Mouse (Mus musculus) liver, adult 2 months (tissue): Measurements from ENCODE around the gene Vsig10l. TPM values are rescaled to one million over a fixed set of nuclear protein-coding genes. Genes with fewer than 3 reads are reported as not detected.
A peak's percentile ranks its signal among the peaks of the same experiment; 100 is the strongest.

Experiments
- DNase-seq: peaks from one replicate; pipeline ENCODE4 v3.0.0-alpha.2; 2011; ENCODE audit warnings: low read depth, low spot score; ENCODE audit errors: extremely low read depth
- H3K27ac ChIP-seq: fragments of 200-500 bp; replicated peaks from 2 replicates; pipeline ENCODE4 v1.5.1; 2012; ENCODE audit warnings: low read depth, mild to moderate bottlenecking, control low read depth, inconsistent platforms, low read length; ENCODE audit not compliant: insufficient read depth
- H3K27me3 ChIP-seq: fragments of 200-500 bp; 2 replicates; pipeline ENCODE4 v1.6.1; 2012; ENCODE audit warnings: mild to moderate bottlenecking, moderate library complexity, low read length, inconsistent platforms; ENCODE audit not compliant: control insufficient read depth, insufficient read depth
- H3K36me3 ChIP-seq: fragments of 200-500 bp; 2 replicates; pipeline ENCODE4 v1.6.1; 2012; ENCODE audit warnings: low read length, inconsistent platforms; ENCODE audit not compliant: control insufficient read depth, insufficient read depth
- H3K4me1 ChIP-seq: fragments of 200-500 bp; 2 replicates; pipeline ENCODE4 v1.6.1; 2011; ENCODE audit warnings: low read length; ENCODE audit not compliant: control insufficient read depth, insufficient read depth
- H3K4me3 ChIP-seq: fragments of 200-500 bp; 2 replicates; pipeline ENCODE4 v1.5.1; 2011; ENCODE audit warnings: low read depth, mild to moderate bottlenecking, control low read depth, low read length, moderate library complexity; ENCODE audit not compliant: insufficient read depth
- H3K79me2 ChIP-seq: fragments of 200-500 bp; 2 replicates; pipeline ENCODE4 v1.6.1; 2012; ENCODE audit warnings: inconsistent platforms, mild to moderate bottlenecking, low read length, moderate library complexity; ENCODE audit not compliant: control insufficient read depth, insufficient read depth
- H3K9ac ChIP-seq: fragments of 200-500 bp; 2 replicates; pipeline ENCODE4 v1.6.1; 2012; ENCODE audit warnings: low read depth, mild to moderate bottlenecking, control low read depth, inconsistent platforms, low read length
- CTCF ChIP-seq: fragments of 200-500 bp; IDR thresholded peaks from 2 replicates; pipeline ENCODE4 v1.5.1; 2011; ENCODE audit warnings: low read depth, low read length, control low read depth
- POLR2A ChIP-seq: fragments of 200-500 bp; IDR thresholded peaks from 2 replicates; pipeline ENCODE4 v1.6.1; 2011; ENCODE audit warnings: low read length, control low read depth; ENCODE audit not compliant: insufficient read depth; ENCODE audit errors: extremely low read depth
- WGBS: fragments of 180-500 bp; shearing (Covaris S2); methylation state at CpG from one replicate; pipeline ENCODE4 v1.1.7; 2018; 5-methylcytosine and 5-hydroxymethylcytosine counted together
- polyA plus RNA-seq: library from polyadenylated mRNA; depleted of rRNA; stranded (reverse); fragments of >200 nt; gene quantifications from 2 replicates; pipeline ENCODE4 v1.2.3, GENCODE M21; 2012
- total RNA-seq: library from RNA; depleted of rRNA; stranded (reverse); fragments of >200 nt; gene quantifications from 2 replicates; pipeline ENCODE4 v1.2.3, GENCODE M21; 2014

Vsig10l gene
- total and polyA plus RNA-seq, 2 experiments = 0.37 to 1.6 TPM

GRCm38 (mm10) chr7:43442684-43443083 lies 20.3 kb upstream of the Vsig10l start:
- H3K4me1 ChIP-seq = peaks cover 20% of the 10 kb centered on the region
- H3K4me3 ChIP-seq = peak overlapping the region; percentile 56
- no peak for DNase-seq
- H3K9ac ChIP-seq = peak overlapping the region; percentile 76
- no peaks in the 10 kb centered on the region for H3K27me3 ChIP-seq
- H3K36me3 ChIP-seq = no peaks in the 10 kb centered on the region; the same call in 1 of the 2 replicates
- WGBS = 60% methylated on average over 9 of the region's 9 CpGs
- H3K27ac ChIP-seq = peak overlapping the region; percentile 97
- peaks cover 25% of the 10 kb centered on the region; the same call in 1 of the 2 replicates for H3K79me2 ChIP-seq
- TF ChIP-seq POLR2A = no peak
- TF ChIP-seq CTCF = no peak

- no peak for TF ChIP-seq CTCF
- peak; percentile 39; the same call in 1 of the 2 replicates for TF ChIP-seq POLR2A
- 2% methylated on average over 36 of the region's 36 CpGs for WGBS
- DNase-seq = peak; percentile 70
- peak overlapping the region; percentile 56 for H3K4me3 ChIP-seq
- peaks cover 25% of the 10 kb centered on the region; the same call in 1 of the 2 replicates for H3K79me2 ChIP-seq
- H3K9ac ChIP-seq = peak overlapping the region; percentile 76
- no peaks in the 10 kb centered on the region; the same call in 1 of the 2 replicates for H3K36me3 ChIP-seq
- H3K27ac ChIP-seq = peak overlapping the region; percentile 97
- H3K27me3 ChIP-seq = no peaks in the 10 kb centered on the region
- peaks cover 26% of the 10 kb centered on the region for H3K4me1 ChIP-seq
Measured at GRCm38 (mm10) chr7:43443126-43443916, 19.6 kb upstream of the Vsig10l start.

GRCm38 (mm10) chr7:43443917-43444293 lies 19.0 kb upstream of the Vsig10l start, which contains the start of the genes Etfb and Gm45233:
Gene Etfb (plus strand): TSS chr7:43444083.
Gene Gm45233 (plus strand): TSS chr7:43444128.
- peak within 1 kb of the TSS; percentile 76 for H3K9ac ChIP-seq
- H3K27ac ChIP-seq = peak within 1 kb of the TSS; percentile 97
- peaks cover 25% of the 10 kb centered on the region; the same call in 1 of the 2 replicates for H3K79me2 ChIP-seq
- no peaks in the 10 kb centered on the region for H3K27me3 ChIP-seq
- H3K36me3 ChIP-seq = no peaks in the 10 kb centered on the region; the same call in 1 of the 2 replicates
- peak within 1 kb of the TSS; percentile 58 for H3K4me3 ChIP-seq
- no peak for TF ChIP-seq CTCF
- peak; percentile 97 for TF ChIP-seq POLR2A
- peaks cover 29% of the 10 kb centered on the region for H3K4me1 ChIP-seq
- DNase-seq = peak; percentile 94
- WGBS = under 1% methylated on average over 27 of the region's 27 CpGs

GRCm38 (mm10) chr7:43447801-43448200 lies 15.2 kb upstream of the Vsig10l start:
- Histone ChIP-seq H3K79me2 (peaks cover 25% of the 10 kb centered on the region; the same call in 1 of the 2 replicates), H3K36me3 (no peaks in the 10 kb centered on the region; the same call in 1 of the 2 replicates), H3K27me3 (no peaks in the 10 kb centered on the region), H3K9ac (no peak overlapping the region), H3K4me3 (no peak overlapping the region), H3K27ac (0 out of 2 replicates have a peak overlapping the region, but pooled peaks have one; percentile 10), H3K4me1 (peaks cover 47% of the 10 kb centered on the region)
- TF ChIP-seq POLR2A (no peak), CTCF (no peak)
- 14% methylated on average over 4 of the region's 4 CpGs for WGBS
- peak; percentile 83 for DNase-seq

- Histone ChIP-seq H3K4me3 (no peak overlapping the region), H3K4me1 (peaks cover 49% of the 10 kb centered on the region), H3K27ac (no peak overlapping the region), H3K79me2 (peaks cover 25% of the 10 kb centered on the region; the same call in 1 of the 2 replicates), H3K36me3 (no peaks in the 10 kb centered on the region; the same call in 1 of the 2 replicates), H3K9ac (no peak overlapping the region), H3K27me3 (no peaks in the 10 kb centered on the region)
- peak; percentile 46 for DNase-seq
- 43% methylated on average over 2 of the region's 3 CpGs for WGBS
- no peak for TF ChIP-seq CTCF
- no peak for TF ChIP-seq POLR2A
Measured at GRCm38 (mm10) chr7:43448246-43448645, 14.7 kb upstream of the Vsig10l start.
